Mouse (Mus musculus) C2C12 (cell line): ENCODE measurements at regions not wholly inside any gene's neighbourhood (a gene's known extent, or its start where the extent isn't known, plus 50 kb on each side); places are given as distances from the start of the nearest gene placed in this dataset.

ENCODE experiments used
- H3K27me3 ChIP-seq: one replicate; pipeline ENCODE4 v1.6.1; 2011; ENCODE audit not compliant: control insufficient read depth, insufficient read depth, insufficient read length
- H3K36me3 ChIP-seq: one replicate; pipeline ENCODE4 v1.6.1; 2011; ENCODE audit not compliant: control insufficient read depth, insufficient read depth
- H3K4me3 ChIP-seq: one replicate; pipeline ENCODE4 v1.5.1; 2011; ENCODE audit warnings: mild to moderate bottlenecking, control low read depth; ENCODE audit not compliant: poor library complexity, insufficient read depth, severe bottlenecking
- H3K79me2 ChIP-seq: one replicate; pipeline ENCODE4 v1.6.1; 2011; ENCODE audit not compliant: control insufficient read depth, insufficient read depth
- H3K79me3 ChIP-seq: one replicate; pipeline ENCODE4 v1.6.1; 2011; ENCODE audit warnings: low read depth, control low read depth
- H3ac ChIP-seq: one replicate; pipeline ENCODE3; 2011; ENCODE audit warnings: low read depth; ENCODE audit not compliant: control insufficient read depth, insufficient read length
- CEBPB ChIP-seq: IDR thresholded peaks from one replicate; pipeline ENCODE4 v1.6.1; 2011; ENCODE audit warnings: low read depth, mild to moderate bottlenecking, control low read depth, moderate library complexity
- CTCF ChIP-seq: IDR thresholded peaks from one replicate; pipeline ENCODE4 v1.5.1; 2011; ENCODE audit not compliant: control insufficient read depth, insufficient read depth, insufficient read length
- FOSL1 ChIP-seq: IDR thresholded peaks from one replicate; pipeline ENCODE4 v1.8.0; 2011; ENCODE audit warnings: mild to moderate bottlenecking, low read length; ENCODE audit not compliant: poor library complexity, insufficient read depth, severe bottlenecking
- MAX ChIP-seq: IDR thresholded peaks from one replicate; pipeline ENCODE4 v1.6.1; 2011; ENCODE audit warnings: mild to moderate bottlenecking, control low read depth
- MYOD1 ChIP-seq: IDR thresholded peaks from one replicate; pipeline ENCODE4 v1.6.1; 2011; ENCODE audit warnings: low read depth; ENCODE audit not compliant: control insufficient read depth, insufficient read length
- MYOG ChIP-seq: IDR thresholded peaks from one replicate; pipeline ENCODE4 v1.6.1; 2011; ENCODE audit not compliant: control insufficient read depth, insufficient read length; ENCODE audit errors: extremely low read depth
- USF1 ChIP-seq: IDR thresholded peaks from one replicate; pipeline ENCODE4 v1.6.1; 2011; ENCODE audit warnings: low read depth, mild to moderate bottlenecking, control low read depth, moderate library complexity

- no peaks in the 10 kb centered on the region for H3K79me2 ChIP-seq
- H3ac ChIP-seq: no peak overlapping the region
- TF ChIP-seq USF1 (no peak), MYOD1 (no peak), MAX (no peak), CEBPB (no peak), MYOG (no peak), FOSL1 (no peak), CTCF (no peak)
Observed at GRCm38 (mm10) chr15:97577196-97577595, 128.4 kb downstream of the Rpap3 start.

GRCm38 (mm10) chr15:97572639-97573038 is 133.0 kb downstream of the Rpap3 start:
- Histone ChIP-seq H3K79me2 (no peaks in the 10 kb centered on the region), H3K79me3 (no peaks in the 10 kb centered on the region), H3K36me3 (no peaks in the 10 kb centered on the region), H3K27me3 (no peaks in the 10 kb centered on the region), H3K4me3 (no peak overlapping the region), H3ac (no peak overlapping the region)
- TF ChIP-seq MYOG (no peak), USF1 (no peak), FOSL1 (no peak), CEBPB (no peak), MAX (no peak), CTCF (no peak), MYOD1 (no peak)

More at GRCm38 (mm10) chr15:97577196-97577595, 128.4 kb downstream of the Rpap3 start:
- no peaks in the 10 kb centered on the region for H3K27me3 ChIP-seq
- no peaks in the 10 kb centered on the region for H3K36me3 ChIP-seq
- H3K79me3 ChIP-seq: no peaks in the 10 kb centered on the region
- H3K4me3 ChIP-seq: no peak overlapping the region

GRCm38 (mm10) chr15:97571885-97572284 is 133.7 kb downstream of the Rpap3 start:
- Histone ChIP-seq H3K27me3 (no peaks in the 10 kb centered on the region), H3K79me3 (no peaks in the 10 kb centered on the region), H3K4me3 (no peak overlapping the region), H3K79me2 (no peaks in the 10 kb centered on the region), H3K36me3 (no peaks in the 10 kb centered on the region), H3ac (no peak overlapping the region)
- TF ChIP-seq MYOD1: no peak
- TF ChIP-seq MAX: no peak
- no peak for TF ChIP-seq CEBPB
- no peak for TF ChIP-seq CTCF
- TF ChIP-seq USF1: no peak
- TF ChIP-seq FOSL1: no peak
- no peak for TF ChIP-seq MYOG

- H3K79me3 ChIP-seq: no peaks in the 10 kb centered on the region
- no peaks in the 10 kb centered on the region for H3K27me3 ChIP-seq
- TF ChIP-seq FOSL1 (no peak), CEBPB (no peak), USF1 (no peak), CTCF (no peak), MYOG (no peak), MYOD1 (no peak), MAX (no peak)
- H3K79me2 ChIP-seq: no peaks in the 10 kb centered on the region
- H3ac ChIP-seq: no peak overlapping the region
- H3K4me3 ChIP-seq: no peak overlapping the region
- H3K36me3 ChIP-seq: no peaks in the 10 kb centered on the region
Observed at GRCm38 (mm10) chr15:97560096-97560495, 145.5 kb downstream of the Rpap3 start.

GRCm38 (mm10) chr15:97558725-97559124 is 146.9 kb downstream of the Rpap3 start:
- no peaks in the 10 kb centered on the region for H3K36me3 ChIP-seq
- no peak for TF ChIP-seq FOSL1
- no peak for TF ChIP-seq CEBPB
- TF ChIP-seq CTCF: no peak
- no peak for TF ChIP-seq MAX
- TF ChIP-seq MYOG: no peak
- no peak for TF ChIP-seq USF1
- TF ChIP-seq MYOD1: no peak
- no peak overlapping the region for H3ac ChIP-seq
- H3K27me3 ChIP-seq: no peaks in the 10 kb centered on the region
- no peaks in the 10 kb centered on the region for H3K79me3 ChIP-seq
- H3K4me3 ChIP-seq: no peak overlapping the region
- no peaks in the 10 kb centered on the region for H3K79me2 ChIP-seq

- Histone ChIP-seq H3K79me2 (no peaks in the 10 kb centered on the region), H3K27me3 (no peaks in the 10 kb centered on the region), H3K79me3 (no peaks in the 10 kb centered on the region), H3K36me3 (no peaks in the 10 kb centered on the region), H3ac (no peak overlapping the region), H3K4me3 (no peak overlapping the region)
- TF ChIP-seq FOSL1: no peak
Observed at GRCm38 (mm10) chr15:97548354-97548753, 157.3 kb downstream of the Rpap3 start.
